Mouse (Mus musculus): ENCODE results near the gene Lix1l. TPM values are rescaled to one million over a fixed set of nuclear protein-coding genes. Genes with fewer than 3 reads are reported as not detected.
A peak's percentile ranks its signal among the peaks of the same experiment; 100 is the strongest.

Lix1l gene
- polyA plus RNA-seq, 1 experiment = 86.8 TPM

DNA sequence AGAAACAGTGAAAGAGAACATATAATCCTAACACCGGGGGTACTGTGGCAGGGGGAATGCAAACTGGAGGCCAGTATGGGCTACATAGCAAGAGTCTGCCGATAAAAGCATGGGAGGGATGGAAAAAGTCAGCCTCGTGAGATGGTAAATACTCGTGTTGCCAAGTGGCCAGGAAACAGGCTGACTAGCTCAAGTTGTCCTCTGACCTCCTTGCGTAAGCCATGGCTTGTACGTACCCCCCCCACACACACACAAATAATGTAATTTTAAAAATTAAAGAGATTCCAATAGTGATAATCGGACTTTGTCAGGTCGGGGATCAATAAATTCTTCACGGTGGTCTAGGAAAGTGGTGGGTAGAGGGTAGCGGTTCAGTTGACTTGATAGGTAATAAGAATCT is 7.6 kb upstream of the Lix1l start:
- DNase-seq (ENCODE audit: low read depth) = peak; percentile 56
- no peak for TF ChIP-seq CTCF (IDR thresholded peaks at IDR 0.05; ENCODE audit: borderline replicate concordance, extremely low read depth, insufficient read depth, insufficient read length)

DNA sequence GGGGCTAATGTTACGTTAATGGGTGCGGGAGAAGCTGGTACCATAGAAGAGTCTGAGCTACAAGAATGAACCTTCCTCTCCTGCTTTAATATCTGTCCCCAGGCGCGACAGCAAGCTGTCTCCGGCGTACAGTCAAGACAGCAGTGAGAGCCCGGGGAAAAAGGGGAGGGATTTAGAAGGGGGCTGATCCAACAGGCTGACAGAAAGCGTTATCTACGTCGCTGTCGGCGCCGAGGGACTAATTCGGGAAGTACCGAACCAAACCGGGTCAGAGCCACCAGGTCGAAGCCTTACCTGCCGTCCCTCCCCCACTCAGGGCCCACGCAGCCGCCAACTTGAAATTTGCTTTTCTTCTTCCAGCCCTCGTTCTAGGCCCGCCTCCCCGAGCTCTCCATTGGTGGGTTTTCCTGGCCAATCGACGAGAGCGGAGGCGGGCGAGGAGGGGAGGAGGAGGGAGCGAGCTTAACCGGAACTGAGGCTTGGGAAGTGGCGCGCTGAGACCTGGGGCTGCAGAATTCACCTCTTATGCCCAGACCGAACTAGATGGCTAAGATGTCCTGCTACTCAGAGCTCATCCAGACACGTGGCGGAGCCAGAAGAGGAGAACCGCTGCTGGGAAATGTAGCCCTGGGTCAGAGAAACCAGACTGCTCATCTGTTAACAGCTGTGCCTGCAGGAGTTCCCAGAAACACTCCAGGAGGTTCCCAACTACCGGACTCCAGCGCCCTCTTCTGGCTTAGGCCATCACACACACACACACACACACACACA is 7.0 kb upstream of the Lix1l start, which contains the start of gene Polr3gl:
Gene Polr3gl (minus strand): TSS at position 392 of the 771 bp plus-strand sequence.
- DNase-seq (ENCODE audit: low read depth) = peak; percentile 97
- TF ChIP-seq CTCF (IDR thresholded peaks at IDR 0.05; ENCODE audit: borderline replicate concordance, extremely low read depth, insufficient read depth, insufficient read length) (peak; percentile 15; the same call in 1 of the 2 replicates), POLR2A (IDR thresholded peaks at IDR 0.05; ENCODE audit: borderline replicate concordance, extremely low read depth, insufficient read depth, insufficient read length, poor library complexity, severe bottlenecking) (no peak; the same call in 1 of the 2 replicates)

DNA sequence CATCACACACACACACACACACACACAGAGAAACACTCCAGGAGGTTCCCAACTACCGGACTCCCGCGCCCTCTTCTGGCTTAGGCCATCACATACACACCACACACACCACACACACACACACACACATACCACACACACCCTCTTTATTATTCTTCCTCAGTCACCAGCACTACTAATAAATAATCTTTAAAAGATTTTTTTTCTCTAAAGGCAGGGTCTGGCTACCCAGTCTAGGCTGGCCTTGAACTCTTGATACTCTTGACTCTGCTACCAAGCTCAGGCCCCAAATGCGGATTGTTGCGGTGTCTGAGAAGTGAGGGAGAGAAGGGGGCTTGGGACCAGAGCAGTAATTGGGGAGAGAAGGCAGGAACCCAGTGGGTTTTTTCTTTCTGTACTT is 6.1 kb upstream of the Lix1l start:
- no peak for DNase-seq (ENCODE audit: low read depth)
- TF ChIP-seq POLR2A (IDR thresholded peaks at IDR 0.05; ENCODE audit: borderline replicate concordance, extremely low read depth, insufficient read depth, insufficient read length, poor library complexity, severe bottlenecking) (no peak), CTCF (IDR thresholded peaks at IDR 0.05; ENCODE audit: borderline replicate concordance, extremely low read depth, insufficient read depth, insufficient read length) (no peak)

- peak; percentile 42 for DNase-seq (ENCODE audit: low read depth)
- no peak for TF ChIP-seq CTCF (IDR thresholded peaks at IDR 0.05; ENCODE audit: borderline replicate concordance, extremely low read depth, insufficient read depth, insufficient read length)
- no peak for TF ChIP-seq POLR2A (IDR thresholded peaks at IDR 0.05; ENCODE audit: borderline replicate concordance, extremely low read depth, insufficient read depth, insufficient read length, poor library complexity, severe bottlenecking)
These were observed 5.3 kb upstream of the Lix1l start for GRCm38 (mm10) chr3:96595661-96596060.

DNA sequence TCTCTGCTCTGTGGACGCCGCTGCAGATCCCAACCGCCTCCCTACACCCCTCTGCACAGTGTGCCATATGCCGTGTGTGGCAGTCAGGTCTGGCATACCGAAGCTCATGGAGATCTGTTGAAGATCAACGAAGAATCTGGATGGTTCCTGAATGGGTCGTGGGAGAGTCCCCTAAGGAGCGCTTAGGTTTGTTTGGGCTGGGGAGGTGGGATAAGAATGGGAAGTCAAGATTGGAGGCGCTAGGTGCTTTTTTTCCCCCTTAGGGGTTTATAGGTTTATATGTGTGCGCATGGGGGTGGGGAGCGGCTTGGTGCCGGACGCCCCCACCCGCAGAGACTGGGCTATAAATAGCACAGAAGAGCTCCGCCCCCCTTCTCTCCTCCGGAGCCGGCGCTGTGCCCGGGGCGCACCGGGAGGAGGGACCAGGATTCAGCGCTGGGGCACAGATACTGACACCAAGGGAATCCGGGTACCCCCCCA is 4.7 kb upstream of the Lix1l start, which contains the start of gene Ankrd34a:
Gene Ankrd34a (plus strand): TSS at position 409 of the 480 bp plus-strand sequence.
- DNase-seq (ENCODE audit: low read depth) = peak; percentile 71
- TF ChIP-seq CTCF (IDR thresholded peaks at IDR 0.05; ENCODE audit: borderline replicate concordance, extremely low read depth, insufficient read depth, insufficient read length) (no peak), POLR2A (IDR thresholded peaks at IDR 0.05; ENCODE audit: borderline replicate concordance, extremely low read depth, insufficient read depth, insufficient read length, poor library complexity, severe bottlenecking) (no peak)

DNA sequence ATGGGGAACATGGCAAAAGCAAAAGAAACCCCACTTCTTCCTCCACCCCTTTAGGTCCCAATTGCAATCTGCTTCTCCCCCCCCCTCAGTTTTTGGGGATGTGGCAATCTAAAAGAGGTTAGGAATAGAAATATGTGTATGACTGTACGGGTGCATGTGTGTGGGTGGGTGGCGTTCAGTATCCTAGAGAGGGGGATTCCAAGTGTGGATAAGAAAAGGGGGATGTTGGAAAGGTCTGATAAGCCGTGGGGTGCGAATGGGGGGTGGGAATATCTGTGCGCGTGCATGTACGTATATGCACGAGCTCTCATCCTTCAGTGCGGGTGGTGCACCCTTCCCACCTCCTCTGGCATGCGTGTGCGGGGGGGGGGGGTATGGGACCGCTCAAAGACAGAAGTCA is 4.1 kb upstream of the Lix1l start:
- DNase-seq (ENCODE audit: low read depth) = peak; percentile 60
- no peak for TF ChIP-seq CTCF (IDR thresholded peaks at IDR 0.05; ENCODE audit: borderline replicate concordance, extremely low read depth, insufficient read depth, insufficient read length)
- TF ChIP-seq POLR2A (IDR thresholded peaks at IDR 0.05; ENCODE audit: borderline replicate concordance, extremely low read depth, insufficient read depth, insufficient read length, poor library complexity, severe bottlenecking) = no peak

- TF ChIP-seq POLR2A (IDR thresholded peaks at IDR 0.05; ENCODE audit: borderline replicate concordance, extremely low read depth, insufficient read depth, insufficient read length, poor library complexity, severe bottlenecking) = no peak
- TF ChIP-seq CTCF (IDR thresholded peaks at IDR 0.05; ENCODE audit: borderline replicate concordance, extremely low read depth, insufficient read depth, insufficient read length) = no peak
- peak; percentile 71 for DNase-seq (ENCODE audit: low read depth)
These were observed 3.5 kb upstream of the Lix1l start for GRCm38 (mm10) chr3:96597435-96597891.

DNA sequence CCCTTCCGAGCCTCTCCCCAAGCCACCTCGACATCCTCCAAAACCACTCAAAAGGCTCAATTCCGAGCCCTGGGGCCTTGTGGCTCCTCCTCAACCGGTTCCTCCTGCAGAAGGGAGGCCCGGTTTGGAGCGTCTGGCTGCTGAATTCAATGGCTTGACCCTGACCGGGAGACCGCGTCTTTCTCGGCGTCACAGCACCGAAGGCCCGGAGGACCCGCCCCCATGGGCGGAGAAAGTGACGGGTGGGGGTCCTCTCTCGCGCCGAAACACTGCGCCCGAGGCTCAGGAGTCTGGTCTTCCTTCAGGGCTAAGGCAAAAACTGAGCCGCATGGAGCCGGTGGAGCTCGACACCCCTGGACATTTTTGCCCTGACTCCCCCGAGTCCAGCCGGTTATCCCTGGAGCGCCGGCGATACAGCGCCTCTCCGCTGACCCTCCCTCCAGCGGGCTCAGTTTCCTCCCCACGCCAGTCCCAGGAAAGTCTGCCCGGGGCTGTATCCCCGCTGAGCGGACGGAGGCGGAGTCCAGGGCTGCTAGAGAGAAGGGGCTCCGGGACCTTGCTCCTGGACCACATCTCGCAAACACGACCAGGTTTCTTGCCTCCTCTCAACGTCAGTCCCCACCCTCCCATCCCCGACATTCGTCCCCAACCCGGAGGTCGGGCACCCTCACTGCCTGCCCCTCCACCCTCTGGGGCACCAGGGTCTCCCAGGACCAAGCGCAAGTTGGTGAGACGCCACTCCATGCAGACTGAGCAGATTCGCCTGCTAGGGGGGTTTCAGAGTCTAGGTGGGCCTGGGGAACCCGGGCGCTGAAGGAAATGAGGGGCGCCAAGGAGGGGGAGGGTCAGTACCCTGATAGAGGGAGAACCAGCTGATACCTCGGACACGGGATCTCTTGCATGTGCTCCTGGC is 2.5 kb upstream of the Lix1l start:
- DNase-seq (ENCODE audit: low read depth) = peak; percentile 82
- TF ChIP-seq POLR2A (IDR thresholded peaks at IDR 0.05; ENCODE audit: borderline replicate concordance, extremely low read depth, insufficient read depth, insufficient read length, poor library complexity, severe bottlenecking) (peak; percentile 19; the same call in 1 of the 2 replicates), CTCF (IDR thresholded peaks at IDR 0.05; ENCODE audit: borderline replicate concordance, extremely low read depth, insufficient read depth, insufficient read length) (no peak)

DNA sequence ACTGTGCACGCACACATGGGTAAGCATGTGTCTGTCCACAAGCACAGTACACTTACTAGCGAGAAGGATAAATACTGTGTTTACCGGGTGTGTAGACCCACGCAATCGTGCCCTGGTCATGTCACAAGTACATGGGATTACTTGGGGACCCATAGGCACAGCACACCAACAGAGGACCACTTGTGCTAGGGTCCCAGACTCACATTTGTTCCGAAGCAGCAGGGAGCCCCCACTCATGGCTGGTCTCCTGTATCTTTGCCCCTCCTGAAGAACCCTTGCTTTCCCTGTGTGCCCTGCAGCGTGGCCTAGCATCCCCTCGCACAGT is 1.9 kb upstream of the Lix1l start:
- no peak for TF ChIP-seq CTCF (IDR thresholded peaks at IDR 0.05; ENCODE audit: borderline replicate concordance, extremely low read depth, insufficient read depth, insufficient read length)
- no peak for TF ChIP-seq POLR2A (IDR thresholded peaks at IDR 0.05; ENCODE audit: borderline replicate concordance, extremely low read depth, insufficient read depth, insufficient read length, poor library complexity, severe bottlenecking)
- DNase-seq (ENCODE audit: low read depth) = no peak

DNA sequence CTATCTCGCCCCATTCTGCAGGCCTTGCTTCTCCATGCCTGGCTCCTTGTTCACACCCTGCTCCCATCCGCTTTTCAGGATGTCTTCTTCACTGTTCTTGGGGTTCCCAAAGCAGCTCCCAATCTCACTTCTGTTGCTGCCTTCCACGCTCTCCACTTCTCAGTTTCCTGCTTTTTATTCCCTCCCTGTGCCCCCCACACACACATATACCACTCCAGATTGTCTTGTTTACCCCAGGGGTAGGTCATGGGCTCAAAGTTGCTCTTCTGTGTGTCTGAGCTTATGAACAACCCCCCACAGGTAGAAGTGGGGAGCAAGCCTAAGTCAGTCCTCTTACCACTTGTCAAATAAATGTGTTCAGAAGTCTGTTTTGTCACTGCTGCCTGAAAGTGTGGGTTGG is 1.5 kb upstream of the Lix1l start:
- DNase-seq (ENCODE audit: low read depth) = no peak
- TF ChIP-seq CTCF (IDR thresholded peaks at IDR 0.05; ENCODE audit: borderline replicate concordance, extremely low read depth, insufficient read depth, insufficient read length) (no peak), POLR2A (IDR thresholded peaks at IDR 0.05; ENCODE audit: borderline replicate concordance, extremely low read depth, insufficient read depth, insufficient read length, poor library complexity, severe bottlenecking) (no peak)

- peak; percentile 24; the same call in 1 of the 2 replicates for TF ChIP-seq POLR2A (IDR thresholded peaks at IDR 0.05; ENCODE audit: borderline replicate concordance, extremely low read depth, insufficient read depth, insufficient read length, poor library complexity, severe bottlenecking)
- TF ChIP-seq CTCF (IDR thresholded peaks at IDR 0.05; ENCODE audit: borderline replicate concordance, extremely low read depth, insufficient read depth, insufficient read length) = no peak
- DNase-seq (ENCODE audit: low read depth) = peak; percentile 88
These were observed 370 bp downstream of the Lix1l start for GRCm38 (mm10) chr3:96601251-96601787.
